Comparison of ENCODE assay signal across 10 mouse cellular contexts in the genomic region with DNA sequence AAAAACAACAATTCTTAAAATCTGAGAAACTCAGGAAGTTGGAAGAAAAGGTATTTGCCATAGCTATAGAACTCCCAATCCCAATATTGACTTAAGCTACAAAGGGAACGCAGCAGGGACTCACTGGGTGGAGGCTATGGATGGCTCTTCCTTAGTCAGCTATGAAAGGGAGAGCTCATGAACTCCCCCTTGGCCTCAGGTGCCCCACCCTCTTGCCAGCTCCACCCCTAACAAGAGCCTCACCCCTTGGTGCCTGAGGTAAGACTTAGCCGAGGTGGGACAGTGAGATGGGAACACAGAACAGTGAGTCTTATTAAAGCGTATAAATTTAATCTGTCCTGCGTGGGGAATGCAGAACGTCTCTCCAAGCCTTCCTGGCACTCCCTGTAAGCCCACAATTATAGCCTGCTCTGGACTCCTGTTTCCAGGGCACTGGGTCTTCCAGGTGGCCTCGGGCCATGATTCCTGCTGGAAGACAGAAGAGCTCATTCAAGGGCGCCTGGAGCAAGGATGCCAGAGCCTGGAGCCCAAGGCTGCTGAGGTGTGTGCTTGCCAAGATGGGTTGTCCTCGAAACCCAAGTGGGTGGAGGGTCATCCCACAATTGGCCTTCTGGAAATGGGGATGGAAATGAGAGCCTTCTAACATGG. TPM values are rescaled to one million over a fixed set of nuclear protein-coding genes. Genes with fewer than 3 reads are reported as not detected.
DNase-seq lines count a peak whose midpoint lies in the region; ATAC-seq lines count a peak whose summit lies in the region.
"Had no signal": no experiment of that assay in that cellular context is flagged by ENCODE, and none has a peak within 500 bp of the region (broad histone marks: within the 10 kb centered on the region; RNA-seq: fewer than 3 reads in every experiment).

No protein-coding gene starts in this region.

- H3K9me3 ChIP-seq in limb, embryonic 15.5 days = no peaks in the 10 kb centered on the region
- H3K9me3 ChIP-seq: G1E; neural tube, embryonic 13.5 days had no signal

- H3K4me2 ChIP-seq in limb, embryonic 15.5 days = no peak overlapping the region
- H3K4me2 ChIP-seq: neural tube, embryonic 13.5 days had no signal

- ATAC-seq in limb, embryonic 15.5 days (ENCODE audit: insufficient number of reproducible peaks, low FRiP score, low TSS enrichment, low read depth) = peak; percentile 71
- ATAC-seq in CD4-positive, CD25-positive, alpha-beta regulatory T cell, adult 4 months = no peak

- no peak overlapping the region for H3K4me3 ChIP-seq in limb, embryonic 15.5 days
- H3K4me3 ChIP-seq: neural tube, embryonic 13.5 days had no signal

- H3K27ac ChIP-seq in limb, embryonic 15.5 days = peak overlapping the region; percentile 60
- H3K27ac ChIP-seq: neural tube, embryonic 13.5 days had no signal

- H3K36me3 ChIP-seq in limb, embryonic 15.5 days = no peaks in the 10 kb centered on the region
- H3K36me3 ChIP-seq: G1E; neural tube, embryonic 13.5 days had no signal

- no peak overlapping the region for H3K9ac ChIP-seq in limb, embryonic 15.5 days
- H3K9ac ChIP-seq: neural tube, embryonic 13.5 days had no signal

- peaks cover 80% of the 10 kb centered on the region for H3K4me1 ChIP-seq in limb, embryonic 15.5 days

- WGBS in limb, embryonic 15.5 days = 48% methylated on average over 8 of the region's 8 CpGs

- H3K27me3 ChIP-seq in limb, embryonic 15.5 days = no peaks in the 10 kb centered on the region
- H3K27me3 ChIP-seq: neural tube, embryonic 13.5 days had no signal

- DNase-seq in layer of hippocampus, adult 11-12 months (ENCODE audit: low spot score) = peak; percentile 65
- no peak for DNase-seq in layer of hippocampus, adult 9-10 months (ENCODE audit: low spot score)
- peak; percentile 77 for DNase-seq in adrenal gland, postnatal 10 days
- peak; percentile 35 to 65 for DNase-seq in frontal cortex, postnatal 36 days (ENCODE audit: low spot score in 2 of 2)
- no peak for DNase-seq in T-cell, adult 2 months (ENCODE audit: low spot score)
- no peak for DNase-seq in kidney, postnatal 10 days

RNA-seq across cellular contexts. Expression of a gene that starts 55.9 kb away (rescaled TPM):
- total RNA-seq in adrenal gland, postnatal 10 days (2021) = 10 to 100 TPM; 11.6 to 13.8 TPM
- 55.1 and 58.3 TPM in 2 replicates for polyA plus RNA-seq in limb, embryonic 15.5 days (2015; fragmentation: Nextera tagmentation; extraction: Ambion mirVana)
- polyA plus RNA-seq in CD4-positive, CD25-positive, alpha-beta regulatory T cell, adult 4 months (2017; shearing (Covaris generic)) = under 1 TPM; 0.29 to 0.31 TPM

Comparison
In these comparisons a context has a peak if more than half of its experiments do, and no peak if none do; other contexts are left out.
1. DNase-seq: peak in layer of hippocampus, adult 11-12 months (single experiment), adrenal gland, postnatal 10 days (single experiment) and frontal cortex, postnatal 36 days (2 of 2); none in layer of hippocampus, adult 9-10 months (single experiment), T-cell, adult 2 months (single experiment) and kidney, postnatal 10 days (single experiment).
2. RNA of a gene that starts 55.9 kb away (polyA plus RNA-seq): 55.1 to 58.3 TPM in limb, embryonic 15.5 days; 0.29 to 0.31 TPM in CD4-positive, CD25-positive, alpha-beta regulatory T cell, adult 4 months; every median in the first group is over 10 times any median in the second.